Mouse (Mus musculus) midbrain, embryonic 12.5 days (tissue): ENCODE results near the gene Clip1. TPM values are rescaled to one million over a fixed set of nuclear protein-coding genes. Genes with fewer than 3 reads are reported as not detected.

ENCODE experiments used
- ATAC-seq: fragments of 200-750 bp; cut with Nextera tagmentation; 2 replicates; pipeline ENCODE4 v1.8.0; 2017; ENCODE audit warnings: low read depth, moderate TSS enrichment, moderate library complexity; ENCODE audit not compliant: low FRiP score
- H3K27ac ChIP-seq: fragments of 300-500 bp; sonication (generic); replicated peaks from 2 replicates; pipeline ENCODE4 v1.5.1; 2016; ENCODE audit warnings: mild to moderate bottlenecking
- H3K27me3 ChIP-seq: fragments of 300-500 bp; sonication (generic); 2 replicates; pipeline ENCODE4 v1.6.1; 2016; ENCODE audit warnings: mild to moderate bottlenecking
- H3K36me3 ChIP-seq: fragments of 300-500 bp; sonication (generic); 2 replicates; pipeline ENCODE4 v1.6.1; 2016
- H3K4me1 ChIP-seq: fragments of 300-500 bp; sonication (generic); 2 replicates; pipeline ENCODE4 v1.6.1; 2016
- H3K4me2 ChIP-seq: fragments of 300-500 bp; sonication (generic); replicated peaks from 2 replicates; pipeline ENCODE4 v1.6.1; 2016; ENCODE audit warnings: mild to moderate bottlenecking, moderate library complexity
- H3K4me3 ChIP-seq: fragments of 300-500 bp; sonication (generic); 2 replicates; pipeline ENCODE4 v1.5.1; 2016; ENCODE audit warnings: mild to moderate bottlenecking
- H3K9ac ChIP-seq: fragments of 300-500 bp; sonication (generic); replicated peaks from 2 replicates; pipeline ENCODE4 v1.6.1; 2016; ENCODE audit warnings: mild to moderate bottlenecking, moderate library complexity
- H3K9me3 ChIP-seq: fragments of 300-500 bp; sonication (generic); 2 replicates; pipeline ENCODE4 v1.6.1; 2016; ENCODE audit warnings: mild to moderate bottlenecking
- WGBS: fragments of 180-500 bp; shearing (Covaris S2); methylation state at CpG from one replicate; pipeline ENCODE4 v1.1.7; 2016; 5-methylcytosine and 5-hydroxymethylcytosine counted together
- polyA plus RNA-seq: library from polyadenylated mRNA; unstranded; fragments of >200 nt; fragmentation: Nextera tagmentation; extraction: Ambion mirVana; gene quantifications from 2 replicates; pipeline ENCODE4 v1.2.1, GENCODE M21; 2016

Gene Clip1
- polyA plus RNA-seq, 1 experiment from 2014 or later, result 65.7 TPM

GRCm38 (mm10) chr5:123631210-123631609 lies 53.2 kb downstream of the Clip1 start:
- Histone ChIP-seq H3K4me2 (no peak overlapping the region), H3K36me3 (peaks cover 43% of the 10 kb centered on the region), H3K4me3 (no peak overlapping the region), H3K9me3 (no peaks in the 10 kb centered on the region), H3K27ac (no peak overlapping the region), H3K9ac (no peak overlapping the region), H3K4me1 (no peaks in the 10 kb centered on the region), H3K27me3 (no peaks in the 10 kb centered on the region)
- no peak for ATAC-seq
- 91% methylated on average over 10 of the region's 10 CpGs for WGBS

GRCm38 (mm10) chr5:123626631-123627030 lies 57.8 kb downstream of the Clip1 start:
- peaks cover 44% of the 10 kb centered on the region for H3K36me3 ChIP-seq

GRCm38 (mm10) chr5:123622421-123622820 lies 62.0 kb downstream of the Clip1 start:
- H3K9me3 ChIP-seq, result no peaks in the 10 kb centered on the region

More at GRCm38 (mm10) chr5:123626631-123627030, 57.8 kb downstream of the Clip1 start:
- Histone ChIP-seq H3K4me1 (no peaks in the 10 kb centered on the region), H3K4me3 (no peak overlapping the region), H3K4me2 (no peak overlapping the region), H3K27ac (no peak overlapping the region), H3K9me3 (no peaks in the 10 kb centered on the region), H3K27me3 (no peaks in the 10 kb centered on the region), H3K9ac (no peak overlapping the region)
- WGBS, result 29% methylated on average over 8 of the region's 8 CpGs
- ATAC-seq, result no peak

GRCm38 (mm10) chr5:123618558-123618957 lies 65.9 kb downstream of the Clip1 start:
- H3K36me3 ChIP-seq, result peaks cover 68% of the 10 kb centered on the region
- H3K27me3 ChIP-seq, result no peaks in the 10 kb centered on the region
- no peak overlapping the region for H3K4me2 ChIP-seq
- H3K27ac ChIP-seq, result no peak overlapping the region
- H3K9me3 ChIP-seq, result no peaks in the 10 kb centered on the region
- no peak for ATAC-seq
- H3K9ac ChIP-seq, result no peak overlapping the region
- H3K4me1 ChIP-seq, result no peaks in the 10 kb centered on the region
- 82% methylated on average over 2 of the region's 2 CpGs for WGBS
- no peak overlapping the region for H3K4me3 ChIP-seq

More at GRCm38 (mm10) chr5:123622421-123622820, 62.0 kb downstream of the Clip1 start:
- ATAC-seq, result no peak
- no peak overlapping the region for H3K4me2 ChIP-seq
- no peaks in the 10 kb centered on the region for H3K4me1 ChIP-seq
- peaks cover 42% of the 10 kb centered on the region for H3K36me3 ChIP-seq
- 55% methylated on average over 13 of the region's 13 CpGs for WGBS
- no peak overlapping the region for H3K4me3 ChIP-seq
- no peak overlapping the region for H3K27ac ChIP-seq
- no peaks in the 10 kb centered on the region for H3K27me3 ChIP-seq
- H3K9ac ChIP-seq, result no peak overlapping the region

- no peak overlapping the region for H3K27ac ChIP-seq
- no peak overlapping the region for H3K4me2 ChIP-seq
- no peaks in the 10 kb centered on the region for H3K4me1 ChIP-seq
- peaks cover 78% of the 10 kb centered on the region for H3K36me3 ChIP-seq
- 95% methylated on average over 24 of the region's 24 CpGs for WGBS
- no peaks in the 10 kb centered on the region for H3K9me3 ChIP-seq
- H3K27me3 ChIP-seq, result no peaks in the 10 kb centered on the region
- ATAC-seq, result no peak
- H3K4me3 ChIP-seq, result no peak overlapping the region
- H3K9ac ChIP-seq, result no peak overlapping the region
Observed at GRCm38 (mm10) chr5:123614246-123614645, 70.2 kb downstream of the Clip1 start.

GRCm38 (mm10) chr5:123609843-123610242 lies 74.6 kb downstream of the Clip1 start:
- H3K9me3 ChIP-seq, result no peaks in the 10 kb centered on the region
- WGBS, result 32% methylated on average over 4 of the region's 4 CpGs
- no peak overlapping the region for H3K27ac ChIP-seq
- no peak for ATAC-seq
- no peaks in the 10 kb centered on the region for H3K27me3 ChIP-seq
- H3K9ac ChIP-seq, result no peak overlapping the region
- no peak overlapping the region for H3K4me2 ChIP-seq
- no peaks in the 10 kb centered on the region for H3K4me1 ChIP-seq
- no peak overlapping the region for H3K4me3 ChIP-seq
- peaks cover 86% of the 10 kb centered on the region for H3K36me3 ChIP-seq

GRCm38 (mm10) chr5:123609416-123609815 lies 75.0 kb downstream of the Clip1 start:
- H3K27ac ChIP-seq, result no peak overlapping the region
- H3K9ac ChIP-seq, result no peak overlapping the region
- H3K4me1 ChIP-seq, result no peaks in the 10 kb centered on the region
- no peaks in the 10 kb centered on the region for H3K9me3 ChIP-seq
- no peak for ATAC-seq
- H3K36me3 ChIP-seq, result peaks cover 83% of the 10 kb centered on the region
- 97% methylated on average over 7 of the region's 7 CpGs for WGBS
- no peak overlapping the region for H3K4me3 ChIP-seq
- no peaks in the 10 kb centered on the region for H3K27me3 ChIP-seq
- H3K4me2 ChIP-seq, result no peak overlapping the region

- Histone ChIP-seq H3K27me3 (no peaks in the 10 kb centered on the region), H3K36me3 (peaks cover 75% of the 10 kb centered on the region)
Observed at GRCm38 (mm10) chr5:123607211-123607669, 77.2 kb downstream of the Clip1 start.

GRCm38 (mm10) chr5:123603496-123603895 lies 80.9 kb downstream of the Clip1 start:
- H3K4me2 ChIP-seq, result no peak overlapping the region
- no peaks in the 10 kb centered on the region for H3K4me1 ChIP-seq
- no peak overlapping the region for H3K9ac ChIP-seq
- H3K27ac ChIP-seq, result no peak overlapping the region
- no peaks in the 10 kb centered on the region for H3K27me3 ChIP-seq
- 59% methylated on average over 11 of the region's 11 CpGs for WGBS
- ATAC-seq, result no peak
- no peaks in the 10 kb centered on the region for H3K9me3 ChIP-seq
- H3K4me3 ChIP-seq, result no peak overlapping the region
- H3K36me3 ChIP-seq, result peaks cover 71% of the 10 kb centered on the region

More at GRCm38 (mm10) chr5:123607211-123607669, 77.2 kb downstream of the Clip1 start:
- Histone ChIP-seq H3K9me3 (no peaks in the 10 kb centered on the region), H3K9ac (no peak overlapping the region), H3K27ac (no peak overlapping the region), H3K4me1 (no peaks in the 10 kb centered on the region), H3K4me3 (no peak overlapping the region), H3K4me2 (no peak overlapping the region)
- 72% methylated on average over 3 of the region's 3 CpGs for WGBS
- ATAC-seq, result no peak

GRCm38 (mm10) chr5:123602174-123602573 lies 82.2 kb downstream of the Clip1 start:
- no peaks in the 10 kb centered on the region for H3K4me1 ChIP-seq
- no peak overlapping the region for H3K27ac ChIP-seq
- no peaks in the 10 kb centered on the region for H3K27me3 ChIP-seq
- no peak overlapping the region for H3K4me3 ChIP-seq
- no peak overlapping the region for H3K9ac ChIP-seq
- no peak overlapping the region for H3K4me2 ChIP-seq
- WGBS, result 94% methylated on average over 6 of the region's 6 CpGs
- no peaks in the 10 kb centered on the region for H3K9me3 ChIP-seq
- no peak for ATAC-seq
- H3K36me3 ChIP-seq, result peaks cover 66% of the 10 kb centered on the region

- no peak for ATAC-seq
- 41% methylated on average over 6 of the region's 6 CpGs for WGBS
- no peak overlapping the region for H3K4me2 ChIP-seq
- H3K9ac ChIP-seq, result no peak overlapping the region
- H3K4me3 ChIP-seq, result no peak overlapping the region
- no peaks in the 10 kb centered on the region for H3K9me3 ChIP-seq
- no peaks in the 10 kb centered on the region for H3K4me1 ChIP-seq
- no peaks in the 10 kb centered on the region for H3K27me3 ChIP-seq
- no peak overlapping the region for H3K27ac ChIP-seq
- H3K36me3 ChIP-seq, result peaks cover 57% of the 10 kb centered on the region
Observed at GRCm38 (mm10) chr5:123599319-123599718, 85.1 kb downstream of the Clip1 start.

- ATAC-seq, result no peak
- H3K4me1 ChIP-seq, result no peaks in the 10 kb centered on the region
- no peak overlapping the region for H3K4me3 ChIP-seq
- no peak overlapping the region for H3K4me2 ChIP-seq
- H3K27ac ChIP-seq, result no peak overlapping the region
- peaks cover 56% of the 10 kb centered on the region for H3K36me3 ChIP-seq
- H3K9ac ChIP-seq, result no peak overlapping the region
- WGBS, result 81% methylated on average over 10 of the region's 10 CpGs
- H3K9me3 ChIP-seq, result no peaks in the 10 kb centered on the region
- H3K27me3 ChIP-seq, result no peaks in the 10 kb centered on the region
Observed at GRCm38 (mm10) chr5:123593622-123594280, 90.7 kb downstream of the Clip1 start.

- no peak overlapping the region for H3K4me3 ChIP-seq
- no peaks in the 10 kb centered on the region for H3K4me1 ChIP-seq
- H3K36me3 ChIP-seq, result peaks cover 53% of the 10 kb centered on the region
- no peaks in the 10 kb centered on the region for H3K27me3 ChIP-seq
- ATAC-seq, result no peak
- WGBS, result 85% methylated on average over 6 of the region's 6 CpGs
- H3K9ac ChIP-seq, result no peak overlapping the region
- no peak overlapping the region for H3K27ac ChIP-seq
- no peaks in the 10 kb centered on the region for H3K9me3 ChIP-seq
- H3K4me2 ChIP-seq, result no peak overlapping the region
Observed at GRCm38 (mm10) chr5:123580043-123580442, 104.4 kb downstream of the Clip1 start.
